Mouse (Mus musculus): ENCODE data around the gene Lypd6.

The Lypd6 gene

GRCm38 (mm10) chr2:50066246-50066967 is at the start of gene Lypd6:
Gene Lypd6, plus strand, starts transcription at chr2:50066429.
- DNase-seq (ENCODE audit: low read depth, low spot score): no peak

- DNase-seq (ENCODE audit: low read depth, low spot score): no peak
These were observed 46.8 kb upstream of the Lypd6 start for GRCm38 (mm10) chr2:50019477-50019876.

GRCm38 (mm10) chr2:50025549-50025948 is 40.7 kb upstream of the Lypd6 start:
- no peak for DNase-seq (ENCODE audit: low read depth, low spot score)

- no peak for DNase-seq (ENCODE audit: low read depth, low spot score)
These were observed 37.3 kb upstream of the Lypd6 start for GRCm38 (mm10) chr2:50028930-50029329.

GRCm38 (mm10) chr2:50044170-50044870 is 21.9 kb upstream of the Lypd6 start:
- no peak for DNase-seq (ENCODE audit: low read depth, low spot score)

- DNase-seq (ENCODE audit: low read depth, low spot score): no peak
These were observed 21.3 kb upstream of the Lypd6 start for GRCm38 (mm10) chr2:50044871-50045470.

GRCm38 (mm10) chr2:50045841-50046240 is 20.4 kb upstream of the Lypd6 start:
- no peak for DNase-seq (ENCODE audit: low read depth, low spot score)

GRCm38 (mm10) chr2:50048442-50048841 is 17.8 kb upstream of the Lypd6 start:
- no peak for DNase-seq (ENCODE audit: low read depth, low spot score)

- DNase-seq (ENCODE audit: low read depth, low spot score): no peak
These were observed 12.3 kb upstream of the Lypd6 start for GRCm38 (mm10) chr2:50053893-50054292.

GRCm38 (mm10) chr2:50065902-50066245 is 355 bp upstream of the Lypd6 start:
- no peak for DNase-seq (ENCODE audit: low read depth, low spot score)

- no peak for DNase-seq (ENCODE audit: low read depth, low spot score)
These were observed 713 bp downstream of the Lypd6 start for GRCm38 (mm10) chr2:50066968-50067315.

GRCm38 (mm10) chr2:50069571-50070295 is 3.5 kb downstream of the Lypd6 start:
- no peak for DNase-seq (ENCODE audit: low read depth, low spot score)

GRCm38 (mm10) chr2:50072158-50072557 is 5.9 kb downstream of the Lypd6 start:
- DNase-seq (ENCODE audit: low read depth, low spot score): no peak

GRCm38 (mm10) chr2:50084746-50085145 is 18.5 kb downstream of the Lypd6 start:
- no peak for DNase-seq (ENCODE audit: low read depth, low spot score)

GRCm38 (mm10) chr2:50087761-50088160 is 21.5 kb downstream of the Lypd6 start:
- DNase-seq (ENCODE audit: low read depth, low spot score): no peak

- no peak for DNase-seq (ENCODE audit: low read depth, low spot score)
These were observed 30.1 kb downstream of the Lypd6 start for GRCm38 (mm10) chr2:50096336-50096735.

GRCm38 (mm10) chr2:50100364-50101151 is 34.3 kb downstream of the Lypd6 start:
- DNase-seq (ENCODE audit: low read depth, low spot score): no peak

GRCm38 (mm10) chr2:50101152-50101450 is 34.9 kb downstream of the Lypd6 start:
- DNase-seq (ENCODE audit: low read depth, low spot score): no peak

- DNase-seq (ENCODE audit: low read depth, low spot score): no peak
These were observed 37.7 kb downstream of the Lypd6 start for GRCm38 (mm10) chr2:50103850-50104503.

GRCm38 (mm10) chr2:50105590-50105989 is 39.4 kb downstream of the Lypd6 start:
- no peak for DNase-seq (ENCODE audit: low read depth, low spot score)

GRCm38 (mm10) chr2:50105992-50106391 is 39.8 kb downstream of the Lypd6 start:
- DNase-seq (ENCODE audit: low read depth, low spot score): no peak

All from retina, adult 2 months (tissue).